Mouse (Mus musculus) embryonic facial prominence, embryonic 13.5 days (tissue): ENCODE data around the gene Hes5. TPM values are rescaled to one million over a fixed set of nuclear protein-coding genes. Genes with fewer than 3 reads are reported as not detected.

Experiments
- ATAC-seq: fragments of 200-750 bp; cut with Nextera tagmentation; 2 replicates; pipeline ENCODE4 v1.8.0; 2017; ENCODE audit warnings: low read depth; ENCODE audit not compliant: insufficient number of reproducible peaks, insufficient read depth, low FRiP score, low TSS enrichment
- H3K27ac ChIP-seq: fragments of 300-500 bp; sonication (generic); 2 replicates; pipeline ENCODE4 v1.5.1; 2015; ENCODE audit warnings: moderate library complexity, mild to moderate bottlenecking, inconsistent platforms
- H3K27me3 ChIP-seq: fragments of 300-500 bp; sonication (generic); 2 replicates; pipeline ENCODE4 v1.6.1; 2015; ENCODE audit warnings: mild to moderate bottlenecking, inconsistent platforms
- H3K36me3 ChIP-seq: fragments of 300-500 bp; sonication (generic); 2 replicates; pipeline ENCODE4 v1.6.1; 2015; ENCODE audit warnings: mild to moderate bottlenecking, inconsistent platforms
- H3K4me1 ChIP-seq: fragments of 300-500 bp; sonication (generic); 2 replicates; pipeline ENCODE4 v1.6.1; 2015; ENCODE audit warnings: inconsistent platforms
- H3K4me2 ChIP-seq: fragments of 300-500 bp; sonication (generic); 2 replicates; pipeline ENCODE4 v1.6.1; 2015; ENCODE audit warnings: moderate library complexity, mild to moderate bottlenecking, inconsistent platforms
- H3K4me3 ChIP-seq: fragments of 300-500 bp; sonication (generic); 2 replicates; pipeline ENCODE4 v1.5.1; 2015; ENCODE audit warnings: mild to moderate bottlenecking, inconsistent platforms
- H3K9ac ChIP-seq: fragments of 300-500 bp; sonication (generic); 2 replicates; pipeline ENCODE4 v1.6.1; 2015; ENCODE audit warnings: mild to moderate bottlenecking, inconsistent platforms
- H3K9me3 ChIP-seq: fragments of 300-500 bp; sonication (generic); 2 replicates; pipeline ENCODE4 v1.6.1; 2016; ENCODE audit warnings: inconsistent platforms
- WGBS: fragments of 180-500 bp; shearing (Covaris S2); methylation state at CpG from one replicate; pipeline ENCODE4 v1.1.7; 2015; ENCODE audit warnings: mixed read lengths; 5-methylcytosine and 5-hydroxymethylcytosine counted together
- polyA plus RNA-seq: library from polyadenylated mRNA; unstranded; fragments of >200 nt; fragmentation: Nextera tagmentation; extraction: Ambion mirVana; gene quantifications from 2 replicates; pipeline ENCODE4 v1.2.1, GENCODE M21; 2015

Gene Hes5
- polyA plus RNA-seq: 4.2 and 6.0 TPM in 2 replicates

DNA sequence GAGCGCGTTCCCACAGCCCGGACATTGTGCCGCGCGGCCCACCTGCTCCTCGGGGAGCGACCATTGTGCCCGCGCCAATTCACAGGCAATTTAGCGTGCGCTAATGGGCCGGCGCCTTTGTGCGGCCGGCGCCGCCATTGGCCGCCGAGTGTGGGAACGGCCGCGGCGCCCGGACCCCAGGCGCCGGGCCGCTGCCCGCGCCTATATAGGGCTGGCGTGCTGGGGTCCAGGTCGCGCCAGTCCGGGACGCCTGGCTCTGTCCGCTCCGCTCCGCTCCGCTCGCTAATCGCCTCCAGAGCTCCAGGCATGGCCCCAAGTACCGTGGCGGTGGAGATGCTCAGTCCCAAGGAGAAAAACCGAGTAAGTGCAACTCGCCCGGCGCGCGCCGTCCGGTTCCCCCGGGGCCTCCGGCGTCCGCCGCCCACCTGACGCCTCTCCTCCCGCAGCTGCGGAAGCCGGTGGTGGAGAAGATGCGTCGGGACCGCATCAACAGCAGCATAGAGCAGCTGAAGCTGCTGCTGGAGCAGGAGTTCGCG, at the start of gene Hes5:
Gene Hes5, plus strand, starts transcription at position 234 of the 536 bp plus-strand sequence.
- under 1% methylated on average over 65 of the region's 65 CpGs for WGBS
- Histone ChIP-seq H3K27me3 (peaks cover 74% of the 10 kb centered on the region), H3K4me3 (peak within 1 kb of the TSS; percentile 49), H3K27ac (no peak within 1 kb of the TSS), H3K9me3 (no peaks in the 10 kb centered on the region), H3K4me2 (peak within 1 kb of the TSS; percentile 83), H3K9ac (peak within 1 kb of the TSS; percentile 66), H3K36me3 (no peaks in the 10 kb centered on the region), H3K4me1 (peaks cover 61% of the 10 kb centered on the region)
- no peak for ATAC-seq

DNA sequence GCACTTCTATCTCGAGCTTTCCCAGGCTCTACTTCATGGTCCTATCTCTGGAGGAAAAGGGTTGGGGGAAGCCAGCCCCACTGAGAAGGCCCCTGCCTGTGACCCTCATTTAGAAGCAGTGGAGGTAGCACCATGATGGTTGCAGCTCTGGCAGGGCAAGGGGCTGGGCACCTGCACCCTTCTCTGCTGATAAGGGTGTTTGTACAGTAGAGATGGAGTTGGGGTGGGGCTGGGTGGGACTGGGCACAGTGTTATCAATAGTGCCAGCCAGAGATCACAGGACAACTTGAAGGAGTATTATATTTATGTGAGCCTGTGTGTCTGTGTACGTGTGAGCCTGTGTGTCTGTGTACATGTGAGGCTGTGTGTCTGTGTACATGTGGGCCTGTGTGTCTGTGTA, 49.1 kb upstream of the Hes5 start:
- Histone ChIP-seq H3K4me1 (peaks cover 14% of the 10 kb centered on the region), H3K4me2 (no peak overlapping the region), H3K4me3 (no peak overlapping the region), H3K9ac (no peak overlapping the region), H3K9me3 (no peaks in the 10 kb centered on the region), H3K27me3 (no peaks in the 10 kb centered on the region), H3K27ac (peak overlapping the region; percentile 7; the same call in 1 of the 2 replicates), H3K36me3 (no peaks in the 10 kb centered on the region)
- no peak for ATAC-seq
- WGBS: 76% methylated on average over 2 of the region's 2 CpGs

DNA sequence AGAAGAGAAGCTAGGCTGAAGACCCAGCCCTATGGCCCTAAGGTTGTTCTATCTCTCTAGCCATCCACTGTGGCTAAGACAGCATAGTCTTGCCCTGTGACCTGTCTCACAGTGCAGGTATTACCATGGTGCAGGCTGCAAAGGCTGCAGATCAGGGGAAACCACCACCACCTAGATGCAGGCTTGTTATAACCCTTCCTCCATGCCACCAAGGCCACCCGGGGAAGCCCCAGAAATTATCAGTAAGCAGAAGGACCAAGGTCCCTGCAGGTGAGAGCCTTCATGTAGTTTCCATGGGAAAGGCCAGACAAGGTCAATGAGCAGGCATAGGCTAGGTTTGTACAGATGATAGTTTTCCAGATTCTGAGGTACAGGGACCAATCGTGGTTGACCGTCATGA, 46.9 kb upstream of the Hes5 start:
- Histone ChIP-seq H3K4me1 (peaks cover 9% of the 10 kb centered on the region; the same call in 1 of the 2 replicates), H3K27ac (no peak overlapping the region), H3K4me2 (no peak overlapping the region), H3K9me3 (no peaks in the 10 kb centered on the region), H3K9ac (peak overlapping the region; percentile 21; the same call in 1 of the 2 replicates), H3K4me3 (no peak overlapping the region), H3K36me3 (no peaks in the 10 kb centered on the region), H3K27me3 (no peaks in the 10 kb centered on the region)
- 90% methylated on average over 3 of the region's 3 CpGs for WGBS
- no peak for ATAC-seq

DNA sequence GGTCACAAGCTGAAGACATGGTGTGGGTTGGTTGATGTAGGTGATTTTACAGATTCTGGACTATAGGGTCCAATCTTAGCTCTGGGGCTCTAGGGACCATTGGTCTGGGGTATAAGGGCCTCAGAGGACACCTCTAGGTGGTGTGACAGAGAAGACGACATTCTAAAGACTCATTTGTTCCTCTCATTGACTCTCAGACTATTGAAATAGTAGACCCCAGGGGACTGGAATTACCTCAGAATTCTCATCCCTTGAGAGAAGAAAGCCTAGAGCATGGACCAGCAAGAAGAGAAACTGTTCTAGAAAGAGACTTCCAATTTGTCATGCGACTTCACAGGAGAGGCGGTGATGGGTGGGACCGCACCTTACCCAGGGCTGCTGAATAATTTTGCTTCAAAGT, 46.5 kb upstream of the Hes5 start:
- 93% methylated on average over 4 of the region's 4 CpGs for WGBS
- ATAC-seq: no peak
- H3K9me3 ChIP-seq: no peaks in the 10 kb centered on the region
- H3K27ac ChIP-seq: no peak overlapping the region
- no peak overlapping the region for H3K4me3 ChIP-seq
- no peak overlapping the region for H3K4me2 ChIP-seq
- no peaks in the 10 kb centered on the region for H3K36me3 ChIP-seq
- no peaks in the 10 kb centered on the region for H3K27me3 ChIP-seq
- H3K9ac ChIP-seq: no peak overlapping the region
- H3K4me1 ChIP-seq: peaks cover 9% of the 10 kb centered on the region; the same call in 1 of the 2 replicates

DNA sequence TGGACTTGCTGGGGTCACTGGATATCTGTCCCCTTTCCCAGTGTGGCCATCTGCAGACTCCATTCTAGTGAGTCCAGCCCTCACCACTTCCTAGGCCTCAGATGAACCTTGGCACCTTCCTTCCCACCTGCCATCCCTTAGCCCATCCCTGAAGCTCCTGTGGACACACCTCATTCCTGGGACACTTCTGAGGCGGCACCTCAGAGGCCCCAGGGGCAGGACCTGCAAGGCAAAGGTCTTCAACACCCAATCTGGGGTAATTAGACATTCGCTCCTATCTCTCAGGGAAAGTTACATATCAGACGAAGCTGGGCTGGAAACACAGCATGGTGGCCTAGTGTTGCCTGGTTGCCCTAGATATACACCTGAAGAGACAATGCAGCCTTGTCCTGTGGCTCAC, 46.0 kb upstream of the Hes5 start:
- no peak overlapping the region for H3K4me3 ChIP-seq
- H3K4me1 ChIP-seq: peaks cover 9% of the 10 kb centered on the region; the same call in 1 of the 2 replicates
- H3K36me3 ChIP-seq: no peaks in the 10 kb centered on the region
- ATAC-seq: no peak
- H3K4me2 ChIP-seq: no peak overlapping the region
- no peak overlapping the region for H3K27ac ChIP-seq
- WGBS: 71% methylated on average over 3 of the region's 3 CpGs
- H3K9ac ChIP-seq: no peak overlapping the region
- H3K27me3 ChIP-seq: no peaks in the 10 kb centered on the region
- H3K9me3 ChIP-seq: no peaks in the 10 kb centered on the region

DNA sequence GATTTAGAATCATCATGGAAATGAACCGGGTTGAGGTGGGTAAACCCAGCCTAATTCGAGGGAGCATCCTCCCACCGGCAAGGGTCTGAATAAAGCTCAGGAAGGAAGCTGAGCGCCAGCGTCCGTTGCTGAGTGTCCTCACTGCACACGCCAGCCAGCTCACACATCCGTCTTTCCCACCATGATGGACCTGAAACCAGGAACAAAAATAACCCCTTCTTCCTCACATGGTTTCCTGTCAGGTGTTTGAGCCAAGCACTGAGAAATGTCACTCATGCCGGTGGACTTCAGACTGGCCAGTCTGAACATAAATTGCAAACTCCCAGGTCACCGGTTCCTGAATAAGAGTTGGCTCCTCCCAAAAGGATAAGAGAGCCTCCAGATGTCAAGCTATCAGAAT, 45.4 kb upstream of the Hes5 start:
- Histone ChIP-seq H3K9me3 (no peaks in the 10 kb centered on the region), H3K4me2 (no peak overlapping the region), H3K27me3 (no peaks in the 10 kb centered on the region), H3K4me1 (peaks cover 9% of the 10 kb centered on the region; the same call in 1 of the 2 replicates), H3K27ac (no peak overlapping the region), H3K9ac (no peak overlapping the region), H3K4me3 (no peak overlapping the region), H3K36me3 (no peaks in the 10 kb centered on the region)
- WGBS: 82% methylated on average over 10 of the region's 10 CpGs
- ATAC-seq: no peak

DNA sequence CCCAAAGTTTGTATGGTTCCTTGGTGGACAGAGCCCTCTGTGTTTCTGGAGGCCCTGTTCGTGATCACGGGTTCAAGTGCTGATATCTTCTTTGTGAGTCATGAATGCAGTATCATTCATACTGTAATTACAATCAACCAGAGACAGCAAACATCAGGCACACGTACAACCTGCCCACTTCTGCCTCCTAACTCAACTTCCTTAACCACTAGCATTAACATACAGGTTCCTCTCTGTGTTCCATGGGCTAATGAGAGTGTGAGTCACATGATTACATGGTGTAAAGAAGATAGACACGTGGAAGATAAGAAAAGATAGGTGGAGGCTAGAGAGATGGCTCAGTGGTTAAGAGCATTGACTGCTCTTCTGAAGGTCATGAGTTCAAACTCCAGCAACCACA, 44.1 kb upstream of the Hes5 start:
- Histone ChIP-seq H3K27me3 (no peaks in the 10 kb centered on the region), H3K4me3 (no peak overlapping the region), H3K4me1 (no peaks in the 10 kb centered on the region), H3K9ac (no peak overlapping the region), H3K27ac (no peak overlapping the region), H3K36me3 (no peaks in the 10 kb centered on the region), H3K9me3 (no peaks in the 10 kb centered on the region), H3K4me2 (no peak overlapping the region)
- WGBS: 87% methylated on average over 4 of the region's 4 CpGs
- no peak for ATAC-seq

DNA sequence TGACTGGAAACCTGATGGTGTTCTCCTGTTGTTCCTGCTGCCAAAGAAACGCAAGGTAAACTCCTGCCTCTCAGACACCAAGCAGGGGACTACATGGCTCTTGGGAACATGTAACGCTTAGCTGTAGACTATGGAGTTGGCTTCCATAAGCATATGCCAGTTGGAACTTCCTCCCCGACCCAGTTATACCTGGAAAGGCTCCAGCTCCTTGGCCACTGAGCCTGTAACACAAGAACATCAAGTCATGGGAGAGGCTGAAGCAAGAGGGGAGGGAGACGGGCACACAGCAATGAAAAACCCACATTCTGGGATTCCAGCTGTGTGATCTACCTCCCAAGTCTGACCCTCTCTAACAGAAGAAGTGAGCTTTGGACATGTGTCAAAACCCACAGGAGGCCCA, 38.4 kb upstream of the Hes5 start:
- no peak overlapping the region; the same call in 1 of the 2 replicates for H3K27ac ChIP-seq
- no peaks in the 10 kb centered on the region for H3K9me3 ChIP-seq
- peaks cover 10% of the 10 kb centered on the region for H3K4me1 ChIP-seq
- no peak for ATAC-seq
- H3K4me3 ChIP-seq: no peak overlapping the region
- no peaks in the 10 kb centered on the region for H3K27me3 ChIP-seq
- WGBS: 74% methylated on average over 4 of the region's 4 CpGs
- no peaks in the 10 kb centered on the region for H3K36me3 ChIP-seq
- H3K4me2 ChIP-seq: no peak overlapping the region
- H3K9ac ChIP-seq: no peak overlapping the region

DNA sequence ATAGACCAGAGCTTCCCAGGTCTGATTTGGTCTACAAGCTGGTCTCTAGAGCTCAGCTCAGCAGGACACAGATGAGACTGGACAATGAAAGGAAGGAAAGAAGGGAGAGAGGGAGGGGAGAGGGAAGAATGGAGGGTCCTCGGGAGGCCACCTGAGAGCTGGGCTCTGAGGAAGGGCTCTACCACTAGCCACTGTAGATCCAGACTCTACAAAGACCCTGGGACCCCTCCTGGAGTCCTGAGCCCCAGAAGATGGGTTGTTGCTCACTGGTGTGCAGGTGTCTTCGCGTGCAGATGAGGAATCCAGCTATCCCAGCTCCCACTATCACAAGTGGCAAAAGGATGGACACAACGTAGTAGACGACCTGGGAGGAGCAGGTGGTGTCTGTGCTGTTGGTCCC, 37.8 kb upstream of the Hes5 start:
- peaks cover 17% of the 10 kb centered on the region for H3K4me1 ChIP-seq
- H3K36me3 ChIP-seq: no peaks in the 10 kb centered on the region
- 84% methylated on average over 5 of the region's 5 CpGs for WGBS
- ATAC-seq: no peak
- H3K4me3 ChIP-seq: no peak overlapping the region
- no peak overlapping the region for H3K9ac ChIP-seq
- no peak overlapping the region for H3K27ac ChIP-seq
- no peaks in the 10 kb centered on the region for H3K9me3 ChIP-seq
- H3K27me3 ChIP-seq: no peaks in the 10 kb centered on the region
- no peak overlapping the region for H3K4me2 ChIP-seq

DNA sequence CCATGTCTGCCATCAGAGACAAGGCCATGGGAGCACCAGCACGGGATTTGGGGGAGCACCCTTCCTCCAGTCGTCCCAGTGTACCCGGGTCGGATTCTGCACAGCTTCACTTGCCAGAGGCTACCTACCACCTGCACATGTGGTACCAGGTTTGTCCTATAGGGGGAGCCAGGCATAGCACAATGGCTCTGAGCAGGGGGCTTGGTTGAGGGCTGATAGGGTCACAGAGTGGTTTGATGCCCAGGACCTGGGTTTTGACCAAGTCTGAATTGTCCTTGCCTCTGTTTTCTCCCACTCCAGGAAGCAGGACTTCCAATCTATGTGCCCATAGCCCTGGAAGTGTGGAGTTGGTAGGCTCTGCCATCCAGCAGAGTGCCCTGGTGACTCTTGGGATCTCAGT, 35.3 kb upstream of the Hes5 start:
- Histone ChIP-seq H3K9ac (no peak overlapping the region), H3K27ac (no peak overlapping the region), H3K9me3 (no peaks in the 10 kb centered on the region), H3K4me3 (no peak overlapping the region), H3K4me1 (peaks cover 23% of the 10 kb centered on the region), H3K36me3 (no peaks in the 10 kb centered on the region), H3K4me2 (no peak overlapping the region), H3K27me3 (no peaks in the 10 kb centered on the region)
- ATAC-seq: no peak
- WGBS: 52% methylated on average over 4 of the region's 4 CpGs

DNA sequence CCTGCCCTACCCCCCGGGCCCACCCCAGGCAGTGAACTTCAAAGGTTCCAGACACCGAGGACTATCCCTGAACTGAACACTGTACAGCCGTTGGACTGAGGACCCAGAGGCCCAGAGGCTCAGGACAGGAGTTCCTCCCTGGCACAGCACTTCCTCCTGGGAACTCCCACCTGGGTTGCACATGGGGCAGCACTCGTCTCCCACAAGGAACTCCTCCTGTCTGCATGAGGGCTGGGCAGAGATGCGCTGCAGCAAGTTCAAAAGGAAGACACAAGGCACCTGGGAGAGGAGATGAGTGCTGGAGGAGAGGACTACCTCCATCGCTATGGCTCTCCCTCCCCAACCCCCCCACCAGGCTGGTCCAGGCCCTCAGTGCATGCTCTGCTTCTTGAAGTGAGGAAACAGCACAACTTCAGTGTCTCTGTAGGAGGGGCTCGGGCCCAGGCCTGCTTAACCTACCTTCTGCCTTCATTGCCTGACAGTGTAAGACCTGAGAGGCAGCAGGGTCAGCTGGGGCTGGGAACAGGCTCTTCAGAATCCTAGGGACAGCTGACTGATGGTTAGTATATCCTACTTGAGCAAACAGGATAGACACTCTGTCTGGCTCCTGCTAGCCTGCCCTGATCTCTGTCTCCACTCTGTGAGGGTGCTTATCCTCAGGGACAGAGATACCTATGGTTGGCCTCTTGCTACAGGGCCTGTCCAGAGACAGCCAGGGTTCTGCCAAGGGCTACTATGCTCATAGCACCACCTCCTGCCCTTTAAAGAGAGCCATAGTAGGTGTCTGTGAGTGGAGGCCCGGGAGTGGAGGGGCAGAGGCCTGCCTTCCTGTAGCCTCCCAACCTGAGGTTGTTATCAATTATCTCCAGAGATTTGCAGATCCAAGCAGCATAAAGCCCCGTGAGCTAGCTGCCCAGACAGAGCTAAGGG, 33.5 kb upstream of the Hes5 start:
- no peaks in the 10 kb centered on the region for H3K27me3 ChIP-seq
- peak overlapping the region; percentile 52 for H3K4me2 ChIP-seq
- H3K9me3 ChIP-seq: no peaks in the 10 kb centered on the region
- H3K36me3 ChIP-seq: no peaks in the 10 kb centered on the region
- H3K9ac ChIP-seq: peak overlapping the region; percentile 59
- H3K27ac ChIP-seq: peak overlapping the region; percentile 79
- WGBS: 41% methylated on average over 9 of the region's 9 CpGs
- ATAC-seq: no peak
- peaks cover 23% of the 10 kb centered on the region for H3K4me1 ChIP-seq
- peak overlapping the region; percentile 24 for H3K4me3 ChIP-seq

DNA sequence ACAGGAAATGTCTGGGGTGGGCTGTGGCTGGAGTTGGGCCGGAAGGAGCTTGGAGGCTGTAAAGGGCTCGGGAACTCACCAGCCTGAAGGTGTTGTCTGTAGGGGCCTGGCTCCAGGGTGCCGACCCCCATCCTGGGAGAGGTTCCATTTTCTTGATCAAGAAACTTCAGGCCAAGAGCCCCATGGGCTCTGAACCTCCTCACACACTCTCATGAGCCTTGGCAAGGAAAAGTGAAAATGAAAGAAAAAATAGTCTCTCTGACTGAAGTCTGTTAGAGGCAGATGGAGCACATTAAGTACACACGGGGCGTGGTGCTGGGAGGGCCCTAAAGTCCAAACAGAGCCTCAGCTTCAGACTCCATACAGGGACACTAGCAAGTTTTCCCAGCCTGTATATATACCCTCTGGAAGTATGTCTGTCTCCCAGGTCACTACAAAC, 32.8 kb upstream of the Hes5 start:
- H3K4me3 ChIP-seq: peak overlapping the region; percentile 24
- peaks cover 23% of the 10 kb centered on the region for H3K4me1 ChIP-seq
- no peaks in the 10 kb centered on the region for H3K36me3 ChIP-seq
- WGBS: 21% methylated on average over 5 of the region's 5 CpGs
- peak overlapping the region; percentile 59 for H3K9ac ChIP-seq
- no peaks in the 10 kb centered on the region; the same call in 1 of the 2 replicates for H3K27me3 ChIP-seq
- ATAC-seq: no peak
- peak overlapping the region; percentile 79 for H3K27ac ChIP-seq
- H3K4me2 ChIP-seq: peak overlapping the region; percentile 52
- no peaks in the 10 kb centered on the region for H3K9me3 ChIP-seq
